Mouse (Mus musculus) liver, embryonic 14.5 days (tissue): ENCODE measurements around the gene Kif26b.

Source experiments
- CTCF ChIP-seq: IDR thresholded peaks from 2 replicates; pipeline ENCODE4 v1.5.1; 2016; ENCODE audit warnings: antibody characterized with exemption, low read depth, control low read depth
- EP300 ChIP-seq: IDR thresholded peaks from 2 replicates; pipeline ENCODE4 v1.6.1; 2016; ENCODE audit warnings: antibody characterized with exemption, low read depth

GRCm38 (mm10) chr1:178640719-178641455, 112.0 kb downstream of the Kif26b start:
- TF ChIP-seq CTCF (no peak), EP300 (no peak)
